Mouse (Mus musculus): Measurements from ENCODE around the gene Imp3.

The Imp3 gene

GRCm38 (mm10) chr9:56937223-56938160, at the start of gene Imp3:
TSS of gene Imp3 (plus strand) at chr9:56937475.
- no peak; the same call in 1 of the 2 replicates for TF ChIP-seq GATA4 (IDR thresholded peaks at IDR 0.05; ENCODE audit: insufficient replicate concordance, low read length)

GRCm38 (mm10) chr9:56887581-56887980, 49.7 kb upstream of the Imp3 start:
- no peak for TF ChIP-seq GATA4 (IDR thresholded peaks at IDR 0.05; ENCODE audit: insufficient replicate concordance, low read length)

DNA sequence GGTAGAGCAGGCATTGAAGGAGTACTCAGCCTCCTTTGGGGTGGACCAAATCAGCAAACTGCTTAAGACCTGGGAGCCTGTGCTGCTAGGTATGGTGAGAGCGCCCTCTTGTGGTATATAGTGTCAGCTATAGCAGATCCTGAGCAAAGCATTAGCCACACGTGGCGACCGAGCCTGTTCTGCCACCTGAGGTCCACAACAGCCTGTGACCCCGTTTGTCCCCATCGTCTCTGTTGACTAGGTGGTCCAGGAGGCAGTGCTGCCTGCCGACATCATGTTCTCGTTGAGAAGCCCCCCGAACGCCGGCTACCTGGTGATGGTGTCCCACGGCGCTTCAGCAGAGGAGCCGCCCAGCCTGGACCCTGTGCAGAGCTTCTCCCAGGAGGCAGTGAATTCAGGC, 47.5 kb upstream of the Imp3 start:
- TF ChIP-seq GATA4 (IDR thresholded peaks at IDR 0.05; ENCODE audit: insufficient replicate concordance, low read length) = no peak

DNA sequence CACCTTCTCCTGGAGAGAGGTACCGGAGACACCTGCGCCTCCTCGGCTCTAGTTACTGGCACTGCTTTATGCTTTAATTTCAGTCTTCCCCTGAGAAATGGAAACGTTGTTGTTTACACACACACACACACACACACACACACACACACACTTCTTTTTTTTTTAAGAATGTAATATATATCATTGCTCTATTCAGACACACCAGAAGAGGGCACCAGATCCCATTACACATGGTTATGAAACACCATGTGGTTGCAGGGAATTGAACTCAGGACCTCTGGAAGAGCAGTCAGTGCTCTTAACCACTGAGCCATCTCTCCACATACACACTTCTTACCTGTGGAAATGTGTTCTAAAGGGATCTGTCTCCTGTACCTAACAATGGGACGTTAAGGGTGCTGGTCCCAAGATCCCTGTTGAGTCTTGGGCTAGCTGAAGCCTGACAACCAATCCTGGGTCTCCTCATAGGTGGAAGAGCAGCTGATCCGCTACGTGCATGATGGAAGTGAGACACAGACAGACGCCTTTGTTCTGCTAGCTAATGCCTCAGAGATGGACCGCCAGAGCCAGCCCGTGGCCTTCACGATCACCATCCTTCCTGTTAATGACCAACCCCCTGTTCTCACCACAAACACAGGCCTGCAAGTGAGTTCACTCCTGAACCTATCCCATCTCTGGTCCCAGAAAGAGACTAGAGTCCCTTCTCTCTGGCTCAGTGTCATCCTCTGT, 46.6 kb upstream of the Imp3 start:
- TF ChIP-seq GATA4 (IDR thresholded peaks at IDR 0.05; ENCODE audit: insufficient replicate concordance, low read length) = no peak

DNA sequence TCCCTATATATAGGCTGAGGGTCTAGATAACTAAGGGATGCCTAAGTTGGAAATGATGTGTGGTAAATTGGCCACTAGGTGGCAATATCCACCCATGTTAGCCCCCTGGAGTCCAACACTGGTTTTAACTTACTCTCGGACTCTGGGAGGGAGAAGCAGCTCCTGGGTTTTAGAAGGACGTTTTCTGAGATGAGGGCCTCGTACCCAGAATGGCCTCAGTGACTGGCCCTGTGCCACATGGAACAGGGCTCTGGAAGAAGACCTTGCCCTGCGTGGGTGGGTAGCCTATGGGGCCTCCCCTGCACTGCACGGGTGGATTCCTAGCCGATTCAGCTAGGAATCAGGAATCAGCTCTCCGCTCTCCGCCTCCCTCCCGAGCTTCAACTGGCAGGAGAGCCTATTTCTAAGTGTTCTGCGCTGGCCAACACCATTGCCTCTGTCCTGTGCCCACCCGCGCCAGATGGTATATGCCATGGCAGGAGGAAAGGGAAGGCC, 45.7 kb upstream of the Imp3 start:
- TF ChIP-seq GATA4 (IDR thresholded peaks at IDR 0.05; ENCODE audit: insufficient replicate concordance, low read length) = no peak

DNA sequence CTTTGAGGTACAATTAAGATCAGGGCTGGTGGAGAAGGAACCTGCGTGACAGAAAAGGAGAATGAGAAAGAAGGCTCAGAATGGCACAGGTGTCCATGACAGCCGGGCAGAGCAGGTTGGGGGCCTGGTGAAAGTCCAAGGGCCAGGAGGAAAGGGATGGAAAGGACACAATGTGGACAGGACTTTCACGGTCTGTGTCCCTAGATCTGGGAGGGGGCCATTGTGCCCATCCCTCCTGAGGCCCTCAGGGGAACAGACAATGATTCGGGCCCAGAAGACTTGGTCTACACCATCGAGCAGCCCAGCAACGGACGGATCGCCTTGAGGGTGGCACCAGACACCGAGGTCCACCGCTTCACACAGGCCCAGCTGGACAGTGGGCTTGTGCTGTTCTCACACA, 45.2 kb upstream of the Imp3 start:
- TF ChIP-seq GATA4 (IDR thresholded peaks at IDR 0.05; ENCODE audit: insufficient replicate concordance, low read length) = no peak

GRCm38 (mm10) chr9:56893313-56893712, 44.0 kb upstream of the Imp3 start:
- no peak for TF ChIP-seq GATA4 (IDR thresholded peaks at IDR 0.05; ENCODE audit: insufficient replicate concordance, low read length)

DNA sequence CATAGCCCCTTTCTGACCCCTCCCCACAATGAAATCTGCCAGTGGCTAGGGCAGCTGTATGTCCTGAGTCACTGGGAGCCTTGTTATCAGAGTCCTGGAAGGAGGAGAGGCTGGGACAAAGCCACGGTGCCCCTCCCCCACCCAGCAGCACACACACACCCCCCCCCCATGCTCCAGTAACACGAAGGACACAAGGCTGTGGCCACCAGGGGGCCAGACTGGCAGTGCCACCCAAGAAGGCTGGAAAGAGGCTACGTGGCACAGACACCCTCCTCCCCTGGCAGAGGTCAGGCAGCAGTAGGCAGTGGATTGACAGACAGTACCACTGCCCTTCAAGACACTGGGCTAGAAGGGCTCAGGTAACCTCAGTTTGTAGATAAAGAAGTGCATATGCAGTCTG, 43.3 kb upstream of the Imp3 start:
- no peak for TF ChIP-seq GATA4 (IDR thresholded peaks at IDR 0.05; ENCODE audit: insufficient replicate concordance, low read length)

DNA sequence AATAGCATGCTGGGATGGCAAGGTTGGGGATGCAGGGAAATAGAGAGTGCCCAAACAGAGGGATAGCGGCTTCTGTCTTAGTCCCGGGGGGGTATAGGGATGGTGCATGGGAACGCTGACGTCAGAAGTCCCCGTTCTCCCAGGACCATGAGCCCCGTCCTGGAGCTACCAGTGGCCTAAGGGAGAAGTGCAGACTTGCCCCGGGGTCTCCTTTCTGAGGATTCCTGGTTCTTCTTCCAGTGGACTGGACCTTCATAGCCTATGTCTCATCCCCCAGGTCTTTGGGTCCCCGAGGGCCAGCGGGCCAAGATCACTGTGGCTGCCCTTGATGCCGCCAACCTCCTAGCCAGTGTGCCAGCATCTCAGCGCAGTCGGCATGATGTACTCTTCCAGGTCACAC, 40.5 kb upstream of the Imp3 start:
- TF ChIP-seq GATA4 (IDR thresholded peaks at IDR 0.05; ENCODE audit: insufficient replicate concordance, low read length) = no peak

DNA sequence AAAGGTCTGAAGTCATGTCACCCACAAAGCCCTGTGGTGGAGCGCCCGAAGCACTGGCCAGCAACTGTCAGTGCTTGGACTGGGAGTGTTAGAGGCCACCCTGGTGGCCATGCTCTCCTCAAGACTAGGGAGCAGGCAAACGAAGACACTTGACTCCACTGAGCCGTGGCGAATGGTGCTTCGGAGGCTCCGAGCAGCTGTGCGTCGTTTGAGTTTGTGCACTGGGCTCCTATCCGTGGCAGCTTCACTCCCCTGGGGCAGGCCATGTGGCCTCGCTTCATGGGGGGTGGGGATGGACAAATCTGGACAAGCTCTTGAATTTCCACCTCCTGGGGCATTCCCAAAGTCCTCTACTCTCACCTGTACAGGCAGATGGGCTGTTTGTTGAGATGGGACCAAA, 37.9 kb upstream of the Imp3 start:
- no peak for TF ChIP-seq GATA4 (IDR thresholded peaks at IDR 0.05; ENCODE audit: insufficient replicate concordance, low read length)

GRCm38 (mm10) chr9:56900060-56900459, 37.2 kb upstream of the Imp3 start:
- no peak for TF ChIP-seq GATA4 (IDR thresholded peaks at IDR 0.05; ENCODE audit: insufficient replicate concordance, low read length)

DNA sequence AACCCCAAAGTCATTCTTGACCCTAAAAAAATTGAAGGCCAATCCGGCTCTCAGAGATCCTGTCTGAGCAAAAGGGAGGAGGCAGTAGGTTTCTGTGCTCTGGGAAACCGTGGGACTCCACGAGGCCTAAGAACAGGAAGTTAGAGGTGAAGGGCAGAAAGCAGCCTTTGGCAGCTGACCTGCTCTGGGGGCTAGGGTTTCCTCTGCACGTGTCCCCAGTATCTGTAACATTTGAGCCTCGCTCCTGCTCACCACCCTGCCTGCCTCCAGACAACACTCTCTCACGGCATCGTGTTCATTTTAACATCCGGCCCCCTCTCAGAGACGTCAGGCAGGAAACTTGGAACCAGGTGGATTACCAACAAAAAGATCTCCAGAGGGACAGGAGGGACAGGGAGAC, 36.7 kb upstream of the Imp3 start:
- TF ChIP-seq GATA4 (IDR thresholded peaks at IDR 0.05; ENCODE audit: insufficient replicate concordance, low read length) = peak; percentile 44; the same call in 1 of the 2 replicates

- no peak for TF ChIP-seq GATA4 (IDR thresholded peaks at IDR 0.05; ENCODE audit: insufficient replicate concordance, low read length)
Observed at GRCm38 (mm10) chr9:56901187-56901586, 36.1 kb upstream of the Imp3 start.

- no peak for TF ChIP-seq GATA4 (IDR thresholded peaks at IDR 0.05; ENCODE audit: insufficient replicate concordance, low read length)
Observed at GRCm38 (mm10) chr9:56903662-56904061, 33.6 kb upstream of the Imp3 start.

GRCm38 (mm10) chr9:56907549-56907948, 29.7 kb upstream of the Imp3 start:
- no peak for TF ChIP-seq GATA4 (IDR thresholded peaks at IDR 0.05; ENCODE audit: insufficient replicate concordance, low read length)

- TF ChIP-seq GATA4 (IDR thresholded peaks at IDR 0.05; ENCODE audit: insufficient replicate concordance, low read length) = no peak
Observed at GRCm38 (mm10) chr9:56911017-56911416, 26.3 kb upstream of the Imp3 start.

Data from liver, adult (tissue).